Mouse (Mus musculus) hindbrain, embryonic 12.5 days (tissue): ENCODE data around the gene Cylc1. TPM values are rescaled to one million over a fixed set of nuclear protein-coding genes. Genes with fewer than 3 reads are reported as not detected.

Experiments used
- ATAC-seq: fragments of 200-750 bp; cut with Nextera tagmentation; 2 replicates; pipeline ENCODE4 v1.8.0; 2017; ENCODE audit warnings: moderate TSS enrichment; ENCODE audit not compliant: low FRiP score
- H3K27ac ChIP-seq: fragments of 300-500 bp; sonication (generic); 2 replicates; pipeline ENCODE4 v1.5.1; 2016; ENCODE audit warnings: mild to moderate bottlenecking
- H3K27me3 ChIP-seq: fragments of 300-500 bp; sonication (generic); 2 replicates; pipeline ENCODE4 v1.6.1; 2016; ENCODE audit warnings: mild to moderate bottlenecking
- H3K36me3 ChIP-seq: fragments of 300-500 bp; sonication (generic); 2 replicates; pipeline ENCODE4 v1.6.1; 2016; ENCODE audit warnings: mild to moderate bottlenecking
- H3K4me1 ChIP-seq: fragments of 300-500 bp; sonication (generic); 2 replicates; pipeline ENCODE4 v1.6.1; 2016
- H3K4me2 ChIP-seq: fragments of 300-500 bp; sonication (generic); replicated peaks from 2 replicates; pipeline ENCODE4 v1.6.1; 2016; ENCODE audit warnings: mild to moderate bottlenecking
- H3K4me3 ChIP-seq: fragments of 300-500 bp; sonication (generic); 2 replicates; pipeline ENCODE4 v1.5.1; 2016; ENCODE audit warnings: mild to moderate bottlenecking
- H3K9ac ChIP-seq: fragments of 300-500 bp; sonication (generic); 2 replicates; pipeline ENCODE4 v1.6.1; 2016; ENCODE audit warnings: mild to moderate bottlenecking, moderate library complexity
- H3K9me3 ChIP-seq: fragments of 300-500 bp; sonication (generic); replicated peaks from 2 replicates; pipeline ENCODE4 v1.6.1; 2016; ENCODE audit warnings: mild to moderate bottlenecking
- WGBS: fragments of 180-500 bp; shearing (Covaris S2); methylation state at CpG from one replicate; pipeline ENCODE4 v1.1.7; 2016; 5-methylcytosine and 5-hydroxymethylcytosine counted together
- polyA plus RNA-seq: library from polyadenylated mRNA; unstranded; fragments of >200 nt; fragmentation: Nextera tagmentation; extraction: Ambion mirVana; gene quantifications from 2 replicates; pipeline ENCODE4 v1.2.1, GENCODE M21; 2016

Cylc1 gene
- polyA plus RNA-seq: not detected in 2 replicates

- H3K27me3 ChIP-seq: no peaks in the 10 kb centered on the region
- H3K4me3 ChIP-seq: no peak within 1 kb of the TSS
- H3K27ac ChIP-seq: no peak within 1 kb of the TSS
- ATAC-seq: no peak
- H3K4me2 ChIP-seq: no peak within 1 kb of the TSS
- H3K9me3 ChIP-seq: no peaks in the 10 kb centered on the region
- H3K4me1 ChIP-seq: no peaks in the 10 kb centered on the region
- no peak within 1 kb of the TSS for H3K9ac ChIP-seq
- no peaks in the 10 kb centered on the region for H3K36me3 ChIP-seq
Measured at GRCm38 (mm10) chrX:111110118-111110517, at the start of gene Cylc1. TSS of gene Cylc1 (plus strand) at chrX:111110418.

- Histone ChIP-seq H3K4me1 (no peaks in the 10 kb centered on the region), H3K9ac (no peak overlapping the region), H3K9me3 (no peaks in the 10 kb centered on the region), H3K4me3 (no peak overlapping the region), H3K4me2 (no peak overlapping the region), H3K27ac (no peak overlapping the region), H3K36me3 (no peaks in the 10 kb centered on the region), H3K27me3 (no peaks in the 10 kb centered on the region)
- WGBS: 85% methylated on average over 8 of the region's 8 CpGs
- ATAC-seq: no peak
Measured at GRCm38 (mm10) chrX:111078680-111079079, 31.5 kb upstream of the Cylc1 start.

GRCm38 (mm10) chrX:111168040-111168439, 57.8 kb downstream of the Cylc1 start, which contains the start of gene Gm10112:
TSS of gene Gm10112 (plus strand) at chrX:111168340.
- no peak within 1 kb of the TSS for H3K4me2 ChIP-seq
- H3K9me3 ChIP-seq: no peaks in the 10 kb centered on the region
- no peak within 1 kb of the TSS for H3K27ac ChIP-seq
- no peak within 1 kb of the TSS for H3K4me3 ChIP-seq
- no peaks in the 10 kb centered on the region for H3K36me3 ChIP-seq
- no peak for ATAC-seq
- no peak within 1 kb of the TSS for H3K9ac ChIP-seq
- H3K4me1 ChIP-seq: no peaks in the 10 kb centered on the region
- WGBS: 94% methylated on average over 3 of the region's 3 CpGs
- no peaks in the 10 kb centered on the region for H3K27me3 ChIP-seq

Other genes with a start within 250 kb of the Cylc1 start
- gene Gm10112, start 57.9 kb downstream of the Cylc1 start, polyA plus RNA-seq: not detected in 2 replicates